Mouse (Mus musculus) neural tube, embryonic 14.5 days (tissue): ENCODE measurements at regions not wholly inside any gene's neighbourhood (a gene's known extent, or its start where the extent isn't known, plus 50 kb on each side); places are given as distances from the start of the nearest gene placed in this dataset.

Experiments
- ATAC-seq: fragments of 200-750 bp; cut with Nextera tagmentation; 2 replicates; pipeline ENCODE4 v1.8.0; 2017; ENCODE audit warnings: low read depth, mild to moderate bottlenecking, moderate TSS enrichment, moderate library complexity
- H3K27ac ChIP-seq: fragments of 300-500 bp; sonication (generic); 2 replicates; pipeline ENCODE4 v1.5.1; 2014; ENCODE audit warnings: low read depth, mild to moderate bottlenecking, control low read depth, low read length, moderate library complexity, mixed read lengths
- H3K27me3 ChIP-seq: fragments of 300-500 bp; sonication (generic); 2 replicates; pipeline ENCODE4 v1.6.1; 2014; ENCODE audit warnings: low read length; ENCODE audit not compliant: control insufficient read depth, insufficient read depth
- H3K36me3 ChIP-seq: fragments of 300-500 bp; sonication (generic); 2 replicates; pipeline ENCODE4 v1.6.1; 2014; ENCODE audit warnings: low read length, mixed read lengths; ENCODE audit not compliant: control insufficient read depth, insufficient read depth
- H3K4me1 ChIP-seq: fragments of 300-500 bp; sonication (generic); 2 replicates; pipeline ENCODE4 v1.6.1; 2014; ENCODE audit warnings: low read length; ENCODE audit not compliant: control insufficient read depth, insufficient read depth
- H3K4me2 ChIP-seq: fragments of 300-500 bp; sonication (generic); 2 replicates; pipeline ENCODE4 v1.6.1; 2014; ENCODE audit warnings: mild to moderate bottlenecking, low read depth, low read length, control low read depth
- H3K4me3 ChIP-seq: fragments of 300-500 bp; sonication (generic); 2 replicates; pipeline ENCODE4 v1.5.1; 2014; ENCODE audit warnings: low read depth, low read length, control low read depth, mixed read lengths
- H3K9ac ChIP-seq: fragments of 300-500 bp; sonication (generic); replicated peaks from 2 replicates; pipeline ENCODE4 v1.6.1; 2014; ENCODE audit warnings: low read depth, mild to moderate bottlenecking, control low read depth, low read length, mixed read lengths
- H3K9me3 ChIP-seq: fragments of 300-500 bp; sonication (generic); 2 replicates; pipeline ENCODE4 v1.6.1; 2016; ENCODE audit warnings: low read length; ENCODE audit not compliant: control insufficient read depth
- WGBS: fragments of 180-500 bp; shearing (Covaris S2); extraction: QIAGEN DNeasy Blood & Tissue Kit; methylation state at CpG from one replicate; pipeline ENCODE4 v1.1.7; 2014; 5-methylcytosine and 5-hydroxymethylcytosine counted together

GRCm38 (mm10) chr1:169224431-169224830 is 306.8 kb downstream of the Nuf2 start:
- H3K4me3 ChIP-seq: no peak overlapping the region
- H3K9me3 ChIP-seq: no peaks in the 10 kb centered on the region
- H3K9ac ChIP-seq: no peak overlapping the region
- H3K4me1 ChIP-seq: no peaks in the 10 kb centered on the region
- no peak overlapping the region for H3K4me2 ChIP-seq
- no peaks in the 10 kb centered on the region for H3K27me3 ChIP-seq
- no peak for ATAC-seq
- no peak overlapping the region for H3K27ac ChIP-seq
- 90% methylated on average over 2 of the region's 2 CpGs for WGBS
- H3K36me3 ChIP-seq: no peaks in the 10 kb centered on the region

- ATAC-seq: no peak
Measured at GRCm38 (mm10) chr1:169187658-169188057, 343.6 kb downstream of the Nuf2 start.

GRCm38 (mm10) chr1:169170405-169170804 is 360.9 kb downstream of the Nuf2 start:
- WGBS: 92% methylated on average over 2 of the region's 2 CpGs
- ATAC-seq: no peak
- H3K27me3 ChIP-seq: no peaks in the 10 kb centered on the region
- no peak overlapping the region for H3K4me3 ChIP-seq
- no peaks in the 10 kb centered on the region for H3K9me3 ChIP-seq
- no peaks in the 10 kb centered on the region for H3K36me3 ChIP-seq
- no peak overlapping the region for H3K9ac ChIP-seq
- no peak overlapping the region for H3K4me2 ChIP-seq
- no peak overlapping the region for H3K27ac ChIP-seq
- H3K4me1 ChIP-seq: no peaks in the 10 kb centered on the region

More at GRCm38 (mm10) chr1:169187658-169188057, 343.6 kb downstream of the Nuf2 start:
- Histone ChIP-seq H3K27me3 (no peaks in the 10 kb centered on the region), H3K9ac (no peak overlapping the region), H3K9me3 (no peaks in the 10 kb centered on the region), H3K4me1 (no peaks in the 10 kb centered on the region), H3K4me3 (no peak overlapping the region), H3K36me3 (no peaks in the 10 kb centered on the region), H3K27ac (no peak overlapping the region), H3K4me2 (no peak overlapping the region)
- WGBS: 30% methylated on average over 1 of the region's 1 CpGs

DNA sequence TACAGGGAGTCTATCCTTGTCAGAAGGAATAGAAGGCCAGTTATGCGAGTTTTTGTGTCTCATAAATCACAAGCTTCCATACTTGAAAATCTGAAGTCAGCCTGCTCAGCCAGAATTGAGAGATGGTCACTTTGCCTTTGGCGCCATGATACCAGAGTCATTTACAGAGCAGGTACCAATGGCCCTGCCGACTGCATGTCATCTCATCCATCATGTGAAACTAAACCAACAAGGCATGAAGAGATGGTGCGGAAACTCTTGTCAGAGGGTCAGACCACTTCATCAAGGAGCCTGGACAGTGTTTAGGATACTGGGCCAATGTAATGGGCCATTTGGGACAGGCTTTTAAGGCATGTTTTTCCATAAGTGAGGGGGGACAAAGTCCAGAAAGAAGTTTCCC is 363.2 kb downstream of the Nuf2 start:
- Histone ChIP-seq H3K9me3 (no peaks in the 10 kb centered on the region), H3K4me2 (no peak overlapping the region), H3K27me3 (no peaks in the 10 kb centered on the region), H3K4me3 (no peak overlapping the region), H3K36me3 (no peaks in the 10 kb centered on the region), H3K4me1 (no peaks in the 10 kb centered on the region), H3K27ac (no peak overlapping the region), H3K9ac (no peak overlapping the region)
- ATAC-seq: no peak
- WGBS: 85% methylated on average over 4 of the region's 4 CpGs

DNA sequence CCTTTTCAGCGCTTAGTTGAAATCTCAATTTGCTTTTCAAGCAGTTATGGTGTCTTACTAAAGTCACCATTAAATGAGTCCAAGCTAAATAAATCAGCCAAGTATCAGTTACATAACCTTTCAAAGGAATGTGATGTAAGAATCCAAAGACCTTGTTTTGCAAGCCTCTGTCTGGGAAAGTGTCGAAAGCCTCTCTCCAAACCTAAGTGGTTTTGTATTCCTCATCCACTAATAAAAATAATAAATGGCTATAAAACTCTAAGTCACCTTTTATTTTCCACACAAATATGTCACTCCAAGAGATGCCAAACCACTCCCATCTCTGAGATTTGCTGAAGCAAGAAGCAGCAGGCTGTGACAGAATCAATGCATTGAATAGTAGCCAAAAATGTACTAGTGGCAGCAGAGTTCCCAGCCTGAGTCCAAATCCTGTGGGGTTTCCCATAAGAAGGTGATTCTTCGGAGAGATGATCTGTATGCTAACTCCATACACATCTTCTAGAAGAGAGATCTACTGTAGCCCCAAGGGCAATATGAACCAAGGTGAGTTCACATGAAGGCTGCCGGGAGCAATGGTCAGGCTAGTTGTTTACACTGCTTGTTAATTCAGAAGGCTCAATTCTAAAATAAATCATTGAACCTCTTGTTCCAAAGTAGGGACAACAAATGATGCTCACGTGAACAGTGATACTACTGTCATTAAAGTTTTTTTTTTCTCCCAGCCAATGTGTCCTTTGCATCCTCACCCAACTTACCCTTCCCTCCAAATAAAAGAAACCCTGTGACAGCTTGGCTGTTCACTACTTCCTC is 365.0 kb downstream of the Nuf2 start:
- Histone ChIP-seq H3K4me2 (no peak overlapping the region), H3K4me3 (no peak overlapping the region), H3K4me1 (no peaks in the 10 kb centered on the region), H3K9ac (no peak overlapping the region), H3K27ac (no peak overlapping the region), H3K36me3 (no peaks in the 10 kb centered on the region), H3K27me3 (no peaks in the 10 kb centered on the region), H3K9me3 (no peaks in the 10 kb centered on the region)
- 81% methylated on average over 5 of the region's 5 CpGs for WGBS
- ATAC-seq: no peak

DNA sequence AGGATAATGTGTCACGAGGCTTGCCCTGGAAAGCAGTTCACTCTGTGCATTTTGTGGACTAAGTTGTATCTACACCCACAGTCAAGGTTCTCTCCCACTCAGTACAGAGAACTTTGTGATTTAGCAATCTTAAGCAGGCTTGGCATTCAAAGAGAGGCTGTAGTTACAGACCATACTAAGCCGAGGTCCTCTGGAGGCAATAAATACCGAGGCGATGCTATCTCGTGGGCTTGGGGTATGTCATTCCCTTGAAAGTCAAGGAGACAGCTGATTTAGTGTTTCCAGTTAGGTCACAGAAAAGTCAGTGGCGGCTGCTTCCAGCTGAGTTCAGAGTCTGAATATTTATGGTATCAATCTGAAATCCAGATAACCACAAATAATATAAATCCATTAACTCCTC is 370.4 kb downstream of the Nuf2 start:
- no peaks in the 10 kb centered on the region for H3K9me3 ChIP-seq
- no peak for ATAC-seq
- H3K4me2 ChIP-seq: no peak overlapping the region
- no peaks in the 10 kb centered on the region for H3K36me3 ChIP-seq
- H3K27ac ChIP-seq: no peak overlapping the region
- no peaks in the 10 kb centered on the region for H3K4me1 ChIP-seq
- no peaks in the 10 kb centered on the region for H3K27me3 ChIP-seq
- no peak overlapping the region for H3K9ac ChIP-seq
- no peak overlapping the region for H3K4me3 ChIP-seq
- 43% methylated on average over 6 of the region's 6 CpGs for WGBS

DNA sequence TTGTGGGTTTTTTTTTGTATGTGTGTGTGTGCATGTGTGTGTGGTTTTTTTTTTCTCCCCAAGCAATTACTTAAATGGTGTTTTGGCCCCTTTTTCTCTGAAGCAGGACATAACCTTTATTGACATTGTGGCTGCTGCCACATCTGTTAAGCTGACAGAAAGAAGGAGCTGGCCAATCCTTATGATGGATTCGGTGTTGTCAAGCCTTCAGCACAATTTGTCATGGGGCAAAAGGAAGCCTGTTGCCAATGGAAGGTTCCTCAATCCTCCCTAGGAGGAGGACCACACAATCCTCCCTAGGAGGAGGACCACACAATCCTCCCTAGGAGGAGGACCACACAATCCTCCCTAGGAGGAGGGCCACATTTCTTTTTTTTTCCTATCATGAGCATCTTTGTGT is 371.0 kb downstream of the Nuf2 start:
- Histone ChIP-seq H3K9me3 (no peaks in the 10 kb centered on the region), H3K4me1 (no peaks in the 10 kb centered on the region), H3K4me3 (no peak overlapping the region), H3K4me2 (no peak overlapping the region), H3K9ac (no peak overlapping the region), H3K36me3 (no peaks in the 10 kb centered on the region), H3K27ac (no peak overlapping the region), H3K27me3 (no peaks in the 10 kb centered on the region)
- ATAC-seq: no peak
- whole genome bisulfite sequencing: 77% methylated on average over 1 of the region's 1 CpGs

- ATAC-seq: no peak
- H3K9me3 ChIP-seq: no peaks in the 10 kb centered on the region
- no peak overlapping the region for H3K4me3 ChIP-seq
- H3K4me2 ChIP-seq: no peak overlapping the region
- H3K27ac ChIP-seq: no peak overlapping the region
- no peak overlapping the region for H3K9ac ChIP-seq
- H3K4me1 ChIP-seq: no peaks in the 10 kb centered on the region
- no peaks in the 10 kb centered on the region for H3K36me3 ChIP-seq
- no peaks in the 10 kb centered on the region for H3K27me3 ChIP-seq
Measured at GRCm38 (mm10) chr1:169159786-169160185, 371.5 kb downstream of the Nuf2 start.

- H3K27ac ChIP-seq: no peak overlapping the region
- H3K4me3 ChIP-seq: no peak overlapping the region
- 85% methylated on average over 3 of the region's 3 CpGs for WGBS
- H3K4me1 ChIP-seq: no peaks in the 10 kb centered on the region
- no peaks in the 10 kb centered on the region for H3K9me3 ChIP-seq
- H3K4me2 ChIP-seq: no peak overlapping the region
- H3K9ac ChIP-seq: no peak overlapping the region
- H3K36me3 ChIP-seq: no peaks in the 10 kb centered on the region
- no peak for ATAC-seq
- no peaks in the 10 kb centered on the region for H3K27me3 ChIP-seq
Measured at GRCm38 (mm10) chr1:169157496-169157895, 373.8 kb downstream of the Nuf2 start.
